Mouse (Mus musculus) forelimb bud, embryonic 11.5 days (tissue): ENCODE results near the gene Mia.

Experiments used
- DNase-seq: peaks from one replicate; pipeline ENCODE4 v3.0.0-alpha.2; 2012; ENCODE audit warnings: low read depth, low spot score

Mia gene

DNA sequence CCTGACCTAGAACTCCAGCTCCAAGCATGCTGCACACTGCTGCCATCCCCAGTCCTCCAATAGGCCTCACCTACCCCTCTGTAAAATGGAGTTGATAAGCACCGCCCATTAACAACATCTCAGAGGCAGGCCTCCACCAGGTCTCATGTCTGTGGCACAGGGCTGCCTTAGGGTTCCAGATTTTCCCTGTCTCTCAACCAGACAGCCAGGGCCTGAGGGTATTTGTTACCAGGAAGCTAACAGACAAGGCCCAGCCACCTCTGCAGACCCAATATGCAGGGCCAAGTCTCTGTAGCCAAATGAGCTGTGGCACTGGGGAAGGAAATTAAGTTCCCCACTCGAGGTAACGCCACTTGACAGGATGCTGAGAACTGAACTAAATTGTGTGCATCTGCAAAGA lies 20.0 kb downstream of the Mia start:
- no peak for DNase-seq

- peak; percentile 85 for DNase-seq
Measured at GRCm38 (mm10) chr7:27159882-27160281, 21.1 kb downstream of the Mia start.

- no peak for DNase-seq
Measured at GRCm38 (mm10) chr7:27159256-27159655, 21.7 kb downstream of the Mia start.

DNA sequence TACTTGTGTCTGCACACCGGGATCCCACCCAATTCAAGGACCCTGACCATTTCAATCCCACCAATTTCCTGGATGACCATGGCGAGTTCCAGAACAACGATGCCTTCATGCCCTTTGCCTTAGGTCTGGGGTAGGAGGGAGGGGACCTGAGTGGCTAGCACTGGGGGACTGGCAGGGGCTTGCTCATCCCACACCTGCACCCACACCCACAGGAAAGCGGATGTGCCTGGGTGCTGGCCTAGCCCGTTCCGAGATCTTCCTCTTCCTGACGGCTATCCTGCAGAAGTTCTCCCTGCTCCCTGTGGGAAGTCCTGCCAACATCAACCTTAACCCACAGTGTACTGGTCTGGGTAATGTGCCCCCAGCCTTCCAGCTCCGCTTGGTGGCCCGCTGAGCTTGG lies 22.8 kb downstream of the Mia start:
- DNase-seq: no peak

DNA sequence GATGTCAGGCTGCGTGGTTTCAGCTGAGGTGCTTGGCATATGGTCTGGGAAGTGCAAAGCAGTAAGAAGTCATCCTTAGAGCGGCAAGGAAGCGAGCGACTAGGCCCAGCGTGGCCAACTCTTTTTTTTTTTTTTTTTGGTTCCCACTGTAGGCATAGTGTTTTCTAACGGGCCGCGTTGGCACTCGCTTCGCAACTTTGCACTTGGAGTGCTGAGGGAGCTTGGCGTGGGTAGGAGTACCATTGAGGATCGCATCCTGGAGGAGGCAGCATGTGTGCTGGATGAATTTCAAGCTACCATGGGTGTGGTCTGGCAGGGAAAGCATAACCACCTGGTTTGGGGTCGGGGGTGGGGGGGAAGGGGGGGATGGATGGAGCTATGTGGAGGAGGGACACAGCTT lies 25.0 kb downstream of the Mia start:
- no peak for DNase-seq

GRCm38 (mm10) chr7:27153205-27153764 lies 27.7 kb downstream of the Mia start, which contains the start of gene Cyp2t4:
Gene Cyp2t4 (plus strand): TSS chr7:27153714.
- no peak for DNase-seq

GRCm38 (mm10) chr7:27136410-27136996 lies 44.5 kb downstream of the Mia start:
- no peak for DNase-seq

DNA sequence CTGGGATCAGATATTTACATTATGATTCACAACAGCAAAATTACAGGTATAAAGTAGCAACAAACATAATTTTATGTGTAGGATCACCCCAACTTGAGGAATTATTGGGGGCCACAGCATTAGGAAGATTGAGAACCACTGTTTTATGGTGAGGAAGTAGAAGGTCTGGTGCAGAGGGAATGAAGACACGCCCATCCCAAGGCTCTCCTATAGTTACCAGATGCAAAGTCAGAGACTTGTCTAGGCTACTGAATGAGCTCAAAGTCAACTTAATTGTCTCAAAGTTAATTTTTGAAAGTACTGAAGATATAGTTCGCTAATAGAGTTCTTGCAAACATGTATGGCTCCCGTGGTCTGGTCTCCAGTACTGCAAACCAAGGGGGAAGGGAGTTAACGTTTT lies 47.2 kb downstream of the Mia start:
- DNase-seq: no peak

DNA sequence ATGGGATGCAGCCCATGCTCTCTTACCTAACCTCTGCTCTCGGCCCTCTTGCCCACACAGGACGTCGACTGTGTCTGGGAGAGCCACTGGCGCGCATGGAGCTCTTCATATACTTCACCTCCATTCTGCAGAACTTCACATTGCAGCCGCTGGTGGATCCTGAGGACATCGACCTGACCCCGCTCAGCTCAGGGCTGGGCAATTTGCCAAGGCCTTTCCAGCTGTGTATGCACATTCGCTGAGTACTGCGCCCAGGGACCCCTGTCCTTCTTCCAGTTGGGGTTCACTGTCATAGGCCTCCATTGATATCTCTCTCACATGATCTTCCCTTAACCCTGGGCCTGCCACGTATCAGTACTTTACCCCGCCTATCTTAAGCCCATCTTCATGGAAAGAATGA lies 47.8 kb downstream of the Mia start:
- no peak for DNase-seq

DNA sequence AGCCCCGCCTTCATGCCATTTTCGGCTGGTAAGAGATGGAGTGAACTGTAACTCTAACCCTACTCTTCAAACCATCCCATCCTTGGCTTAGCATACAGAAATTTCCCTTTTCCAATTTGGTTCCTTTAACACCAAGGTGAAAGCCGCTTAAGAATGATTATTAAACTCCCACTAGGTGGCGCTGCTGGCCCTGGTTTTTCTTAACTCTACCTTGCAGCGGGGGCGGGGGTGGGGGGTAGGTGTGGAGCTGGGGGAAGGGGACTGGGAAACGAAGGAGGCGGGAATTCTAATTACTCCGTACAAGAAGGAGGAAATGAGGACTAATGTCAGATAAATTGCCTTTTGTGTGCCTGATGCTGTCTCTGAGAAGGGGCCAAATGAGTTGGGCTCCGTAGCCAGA lies 48.4 kb downstream of the Mia start:
- DNase-seq: peak; percentile 81

GRCm38 (mm10) chr7:27131387-27131786 lies 49.6 kb downstream of the Mia start:
- no peak for DNase-seq

- DNase-seq: no peak
Measured at GRCm38 (mm10) chr7:27130521-27131370, 50.2 kb downstream of the Mia start.

DNA sequence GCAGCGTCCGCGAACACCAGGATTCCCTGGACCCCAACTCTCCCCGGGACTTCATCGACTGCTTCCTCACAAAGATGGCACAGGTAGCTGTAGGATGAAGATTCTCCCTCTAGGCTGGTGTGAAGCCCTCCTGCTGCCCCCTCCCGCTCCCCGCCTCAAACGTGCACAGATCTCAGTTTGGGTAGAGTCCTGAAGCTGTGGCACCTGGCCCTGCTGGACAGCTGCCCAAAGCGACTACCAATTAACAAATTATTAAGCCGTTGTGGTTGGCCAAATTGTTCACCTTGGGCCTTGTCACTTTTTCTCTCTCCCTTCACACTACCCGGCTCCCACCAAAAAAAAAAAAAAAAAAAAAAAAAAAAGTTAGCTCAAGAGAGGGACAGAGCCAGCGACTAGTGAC lies 51.1 kb downstream of the Mia start:
- no peak for DNase-seq
